Mouse (Mus musculus) layer of hippocampus, postnatal 36 days (tissue): ENCODE measurements around the gene Npas4. TPM values are rescaled to one million over a fixed set of nuclear protein-coding genes. Genes with fewer than 3 reads are reported as not detected.
"Not testable (repeated sequence)": the region's sequence is repeated elsewhere in the genome, so short reads cannot be mapped to it uniquely, and the experiment has no call there.

Source experiments
- DNase-seq, 2 experiments: peaks; one replicate each; pipeline ENCODE4 v3.0.0; 2022
- total RNA-seq, 2 experiments: library from RNA; stranded (reverse); gene quantifications; 2 replicates each; pipeline ENCODE4 v1.2.3; 2021

The Npas4 gene
- total RNA-seq, 2 experiments from 2014 or later = 4.8 to 6.4 TPM

GRCm38 (mm10) chr19:4992371-4992770 lies 2.3 kb upstream of the Npas4 start:
- DNase-seq = no peak

- DNase-seq = peak; percentile 46 to 49
Observed at GRCm38 (mm10) chr19:4990716-4991115, 600 bp upstream of the Npas4 start.

GRCm38 (mm10) chr19:4989434-4990255 lies 471 bp downstream of the Npas4 start:
- peak; percentile 76 to 79 for DNase-seq

GRCm38 (mm10) chr19:4989013-4989412 lies 1.1 kb downstream of the Npas4 start:
- peak; percentile 65 to 68 for DNase-seq

GRCm38 (mm10) chr19:4981767-4982166 lies 8.3 kb downstream of the Npas4 start:
- DNase-seq = peak in 1 of 2 experiments; percentile 55

- DNase-seq = no peak
Observed at GRCm38 (mm10) chr19:4968236-4968635, 21.9 kb downstream of the Npas4 start.

GRCm38 (mm10) chr19:4961928-4962601 lies 28.1 kb downstream of the Npas4 start, which contains the start of gene Mrpl11:
Gene Mrpl11 (plus strand): TSS chr19:4962147.
- DNase-seq = peak; percentile 86 to 87

GRCm38 (mm10) chr19:4948641-4949040 lies 41.5 kb downstream of the Npas4 start:
- not testable (repeated sequence) for DNase-seq

- DNase-seq = no peak
Observed at GRCm38 (mm10) chr19:4945540-4945939, 44.6 kb downstream of the Npas4 start.

- DNase-seq = no peak
Observed at GRCm38 (mm10) chr19:4943253-4943588, 46.9 kb downstream of the Npas4 start.

GRCm38 (mm10) chr19:4942551-4943252 lies 47.4 kb downstream of the Npas4 start, which contains the start of gene Peli3:
Gene Peli3 (minus strand): TSS chr19:4943127.
- peak; percentile 79 to 81 for DNase-seq

GRCm38 (mm10) chr19:4937444-4938310 lies 52.4 kb downstream of the Npas4 start:
- no peak for DNase-seq

- no peak for DNase-seq
Observed at GRCm38 (mm10) chr19:4936896-4937295, 53.2 kb downstream of the Npas4 start.

Other genes with a start within 250 kb of the Npas4 start
- gene Rbm4b, start 233.8 kb downstream of the Npas4 start, total RNA-seq = 10 to 100 TPM; 17.4 to 20.2 TPM
- gene Rbm4, start 196.4 kb downstream of the Npas4 start, total RNA-seq = 10 to 100 TPM; 88.2 to 89.6 TPM
- gene Gm21992, start 178.7 kb downstream of the Npas4 start, total RNA-seq = 10 to 100 TPM; 17.3 to 19.8 TPM
- 10 to 100 TPM; 56.3 to 62.7 TPM for gene Rbm14, start 178.7 kb downstream of the Npas4 start, total RNA-seq
- gene Ccs, start 151.0 kb downstream of the Npas4 start, total RNA-seq = 10 to 100 TPM; 36.6 to 37.1 TPM
- 1 to 10 TPM; 1.6 to 2.0 TPM for gene Ccdc87, start 150.9 kb downstream of the Npas4 start, total RNA-seq
- gene Ctsf, start 135.2 kb downstream of the Npas4 start, total RNA-seq = 100 to 1,000 TPM; 102 to 112 TPM
- 1 to 10 TPM in 1 of 2 experiments, under 1 TPM in 1; 0.87 to 1.4 TPM for gene Actn3, start 112.4 kb downstream of the Npas4 start, total RNA-seq
- 10 to 100 TPM; 26.4 to 27.1 TPM for gene Zdhhc24, start 111.6 kb downstream of the Npas4 start, total RNA-seq
- gene Bbs1, start 83.7 kb downstream of the Npas4 start, total RNA-seq = 10 to 100 TPM; 38.3 to 41.7 TPM
- 10 to 100 TPM; 39.0 to 41.6 TPM for gene Dpp3, start 62.0 kb downstream of the Npas4 start, total RNA-seq
- gene Peli3, start 47.2 kb downstream of the Npas4 start, total RNA-seq = 10 to 100 TPM; 19.5 to 24.4 TPM
- gene Mrpl11, start 28.2 kb downstream of the Npas4 start, total RNA-seq = 10 to 100 TPM; 56.7 to 61.6 TPM
- 10 to 100 TPM; 15.2 to 15.3 TPM for gene Slc29a2, start 33.5 kb upstream of the Npas4 start, total RNA-seq
- 100 to 1,000 TPM; 110 to 126 TPM for gene B4gat1, start 48.5 kb upstream of the Npas4 start, total RNA-seq
- gene AC124502.3, start 48.6 kb upstream of the Npas4 start, total RNA-seq = 1 to 10 TPM; 4.5 to 5.0 TPM
- 10 to 100 TPM; 20.2 to 20.8 TPM for gene Brms1, start 51.0 kb upstream of the Npas4 start, total RNA-seq
- 100 to 1,000 TPM; 111 to 113 TPM for gene Rin1, start 60.2 kb upstream of the Npas4 start, total RNA-seq
- gene Cd248, start 77.8 kb upstream of the Npas4 start, total RNA-seq = 1 to 10 TPM; 2.4 to 3.9 TPM
- gene Tmem151a, start 95.2 kb upstream of the Npas4 start, total RNA-seq = 100 to 1,000 TPM; 116 to 117 TPM
- gene Yif1a, start 98.2 kb upstream of the Npas4 start, total RNA-seq = 10 to 100 TPM; 21.1 to 21.5 TPM
- 100 to 1,000 TPM; 673 to 729 TPM for gene Cnih2, start 108.2 kb upstream of the Npas4 start, total RNA-seq
- 100 to 1,000 TPM; 162 to 163 TPM for gene Rab1b, start 116.8 kb upstream of the Npas4 start, total RNA-seq
- gene Klc2, start 128.2 kb upstream of the Npas4 start, total RNA-seq = 100 to 1,000 TPM; 224 to 226 TPM